Mouse (Mus musculus) cortical plate, adult 2 months (tissue): ENCODE measurements around the gene Cit.

Experiments
- CTCF ChIP-seq: fragments of 200-500 bp; IDR thresholded peaks from 2 replicates; pipeline ENCODE4 v1.5.1; 2011; ENCODE audit warnings: mild to moderate bottlenecking, control low read depth, low read length; ENCODE audit not compliant: insufficient read depth; ENCODE audit errors: extremely low read depth
- POLR2A ChIP-seq: fragments of 200-500 bp; IDR thresholded peaks from 2 replicates; pipeline ENCODE4 v1.6.1; 2011; ENCODE audit warnings: mild to moderate bottlenecking, low read length, control low read depth; ENCODE audit not compliant: insufficient read depth; ENCODE audit errors: extremely low read depth

GRCm38 (mm10) chr5:116004271-116004670, 159.2 kb downstream of the Cit start:
- no peak for TF ChIP-seq CTCF
- 0 out of 2 replicates have a peak, but pooled peaks have one; percentile 3 for TF ChIP-seq POLR2A
